Mouse (Mus musculus) monocyte, adult 5-6 weeks (primary cell): ENCODE results near the gene Mboat7. TPM values are rescaled to one million over a fixed set of nuclear protein-coding genes. Genes with fewer than 3 reads are reported as not detected.
"Not testable (repeated sequence)": the region's sequence is repeated elsewhere in the genome, so short reads cannot be mapped to it uniquely, and the experiment has no call there.

ENCODE experiments used
- ATAC-seq: fragments of 153-309, 156-312 bp; replicated peaks from 2 replicates; pipeline ENCODE4 v1.8.0; 2017; ENCODE audit warnings: mild to moderate bottlenecking; ENCODE audit not compliant: low TSS enrichment, insufficient number of reproducible peaks, severe bottlenecking, poor library complexity, low FRiP score
- total RNA-seq: library from RNA; stranded (forward); fragments of 200-1000, 200-491, 200-594 nt; gene quantifications from 3 replicates; pipeline ENCODE4 v1.2.3, GENCODE M21; 2017

Mboat7 gene
- total RNA-seq, 1 experiment from 2014 or later = 36.8 TPM

- not testable (repeated sequence) for ATAC-seq
Observed at GRCm38 (mm10) chr7:3694949-3695305, 1.6 kb upstream of the Mboat7 start.

DNA sequence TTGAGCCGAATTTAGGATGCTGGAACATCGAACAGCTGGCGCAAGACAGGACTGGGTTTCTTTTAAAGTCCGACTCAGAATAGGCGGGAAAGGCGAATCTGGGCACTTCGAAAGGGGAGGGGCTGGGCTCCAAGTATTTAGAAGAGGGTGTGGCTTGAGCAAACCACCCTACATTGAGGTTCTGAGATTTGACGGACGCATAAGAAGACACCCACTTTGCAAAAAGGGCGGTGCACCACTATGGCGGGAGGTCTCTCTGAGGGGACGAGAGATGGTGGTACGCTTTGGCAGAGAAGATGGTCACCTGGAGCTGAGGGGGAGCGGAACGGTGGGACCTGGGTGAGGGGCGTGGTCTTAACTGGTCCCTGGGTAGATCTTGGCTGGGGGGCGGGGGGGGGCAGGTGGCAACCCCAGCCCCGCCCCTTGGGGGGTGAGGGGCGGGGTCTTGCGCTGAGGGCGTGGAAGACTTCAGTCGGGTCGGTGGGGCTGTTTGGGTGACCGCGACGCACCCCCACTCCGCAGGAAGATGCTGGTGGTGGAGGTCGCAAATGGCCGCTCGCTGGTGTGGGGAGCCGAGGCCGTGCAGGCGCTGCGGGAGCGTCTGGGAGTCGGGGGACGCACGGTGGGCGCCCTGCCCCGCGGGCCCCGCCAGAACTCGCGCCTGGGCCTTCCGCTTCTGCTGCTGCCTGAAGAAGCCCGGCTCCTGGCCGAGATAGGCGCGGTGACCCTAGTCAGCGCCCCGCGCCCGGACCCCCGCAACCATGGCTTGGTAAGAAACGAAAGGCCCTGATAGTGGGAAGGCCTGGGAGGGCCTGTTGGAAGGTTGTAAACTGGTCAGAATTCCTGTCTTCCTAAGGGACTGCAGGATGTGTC lies 989 bp upstream of the Mboat7 start:
- peak; percentile 51 for ATAC-seq

DNA sequence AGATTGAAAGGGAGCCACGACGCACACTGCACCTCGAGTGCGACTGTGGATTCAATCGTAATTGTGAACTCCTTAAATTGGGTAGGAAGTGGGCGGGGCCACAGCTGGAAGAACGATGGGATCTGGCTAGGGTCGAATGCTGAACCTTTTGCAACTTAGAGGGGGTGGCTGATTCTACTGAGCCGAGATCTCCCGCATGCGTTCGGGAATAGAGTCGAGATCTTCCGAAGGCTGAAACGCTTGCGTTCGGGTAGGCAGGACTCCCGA lies 419 bp upstream of the Mboat7 start:
- no peak for ATAC-seq

DNA sequence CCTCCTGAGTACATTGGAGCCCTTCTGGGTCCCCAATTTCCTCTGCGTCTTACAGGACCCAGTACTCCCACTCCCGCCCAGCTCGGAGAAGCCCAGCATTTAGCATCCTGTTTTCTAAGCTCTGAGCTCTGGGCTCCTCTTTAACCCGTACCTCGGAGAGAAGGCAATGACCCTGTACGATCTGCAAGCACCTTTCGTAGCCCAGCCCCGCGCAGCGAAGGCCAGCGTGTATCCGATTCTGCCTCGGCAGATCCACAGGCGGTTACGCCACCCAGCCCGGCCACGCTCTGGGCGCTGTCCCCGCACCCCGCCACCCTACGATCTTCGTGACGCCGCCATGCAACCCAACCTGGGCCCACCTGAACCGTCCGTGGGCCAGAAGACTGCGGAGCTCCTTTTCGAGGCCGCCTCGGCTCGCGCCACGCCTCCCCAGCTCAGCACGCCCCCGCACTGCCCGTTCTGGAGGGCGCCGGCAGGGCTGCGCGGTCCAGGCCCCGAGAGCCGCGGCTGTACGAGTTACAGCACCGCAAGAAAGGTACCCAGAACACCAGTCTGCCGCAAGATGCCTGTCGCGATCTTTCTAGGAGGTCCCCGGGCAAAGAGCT lies 839 bp downstream of the Mboat7 start, which contains the start of gene Tsen34:
Gene Tsen34, plus strand, starts transcription at position 482 of the 605 bp plus-strand sequence.
- no peak for ATAC-seq

DNA sequence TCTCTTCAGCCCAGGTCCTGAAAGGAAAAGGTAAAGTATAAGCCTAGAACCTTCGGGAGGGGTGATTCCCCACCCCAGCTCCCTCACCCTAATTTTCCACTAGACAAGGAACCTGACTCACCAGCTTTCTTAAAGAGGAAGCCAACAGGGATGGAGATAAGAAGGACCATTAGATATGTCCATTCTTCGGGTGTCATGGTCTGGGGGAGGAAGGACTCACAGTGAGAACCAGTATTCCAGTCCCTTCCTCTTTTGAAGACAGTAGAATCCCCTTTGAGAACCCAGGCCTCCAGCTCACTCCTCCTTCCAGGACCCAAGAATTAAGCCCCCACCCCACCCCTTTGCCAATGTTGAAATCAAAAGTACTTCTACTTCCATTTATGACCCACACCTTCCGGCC lies 1.4 kb downstream of the Mboat7 start:
- no peak for ATAC-seq

DNA sequence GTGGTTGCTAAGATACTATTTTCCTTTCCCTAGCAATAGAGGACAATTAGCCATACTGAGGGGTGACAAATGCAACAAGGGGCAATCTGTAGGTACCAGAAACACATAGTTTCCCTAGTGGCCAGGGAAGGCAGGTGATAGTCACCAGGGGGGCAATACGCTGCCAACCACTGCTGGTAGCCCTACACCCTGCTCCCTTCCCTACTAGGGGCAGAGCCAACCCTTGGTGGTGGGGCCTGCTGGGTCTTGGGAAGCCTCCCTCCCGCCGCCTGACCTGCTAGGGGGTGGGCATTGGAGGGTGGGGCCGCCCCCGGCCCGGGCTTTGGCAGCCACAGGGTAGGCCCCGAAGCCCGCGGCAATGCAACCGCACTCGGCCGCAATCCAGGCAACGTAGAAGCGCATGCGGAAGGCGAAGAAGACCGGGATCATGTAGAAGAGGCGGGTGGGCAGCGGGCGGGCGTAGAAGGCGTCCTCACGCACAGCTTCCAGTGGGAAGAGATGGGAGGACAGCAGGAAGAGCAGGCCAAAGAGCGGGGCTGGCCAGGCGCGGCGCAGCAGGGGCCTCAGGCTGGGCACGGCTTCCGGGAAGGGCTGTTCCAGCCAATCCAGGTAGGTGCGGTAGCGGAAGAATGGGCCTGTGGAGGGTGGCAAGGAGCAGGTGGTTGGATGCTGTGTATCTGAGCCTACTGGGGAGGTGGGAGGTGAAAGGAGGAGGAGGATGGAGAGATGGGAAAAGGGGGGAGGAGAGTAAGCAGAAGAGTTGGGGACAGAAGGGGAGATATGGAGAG lies 7.7 kb downstream of the Mboat7 start:
- no peak for ATAC-seq

GRCm38 (mm10) chr7:3684698-3685097 lies 8.6 kb downstream of the Mboat7 start:
- ATAC-seq = no peak

GRCm38 (mm10) chr7:3683908-3684550 lies 9.3 kb downstream of the Mboat7 start:
- ATAC-seq = no peak

- ATAC-seq = no peak
Observed at GRCm38 (mm10) chr7:3677342-3677741, 16.0 kb downstream of the Mboat7 start, which contains the start of gene Tmc4. TSS of gene Tmc4 (minus strand) at chr7:3677553.

- no peak for ATAC-seq
Observed at GRCm38 (mm10) chr7:3676371-3676770, 17.0 kb downstream of the Mboat7 start.

DNA sequence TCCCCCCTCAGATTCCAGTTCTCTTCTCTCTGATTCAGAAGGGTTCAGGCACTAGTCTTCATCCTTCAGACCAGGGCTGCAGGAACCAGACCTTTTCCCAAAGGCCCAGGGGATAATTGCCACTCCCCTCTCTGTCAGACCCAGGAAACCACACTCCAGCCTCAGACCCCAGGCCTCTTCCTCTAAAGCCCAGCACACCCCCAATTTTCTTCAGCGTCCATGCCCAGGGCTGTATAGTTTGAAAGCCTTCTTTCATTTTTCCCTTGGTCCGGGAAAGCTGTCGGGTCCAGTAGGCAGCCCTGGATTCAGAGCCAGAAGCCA lies 18.1 kb downstream of the Mboat7 start:
- ATAC-seq = no peak

DNA sequence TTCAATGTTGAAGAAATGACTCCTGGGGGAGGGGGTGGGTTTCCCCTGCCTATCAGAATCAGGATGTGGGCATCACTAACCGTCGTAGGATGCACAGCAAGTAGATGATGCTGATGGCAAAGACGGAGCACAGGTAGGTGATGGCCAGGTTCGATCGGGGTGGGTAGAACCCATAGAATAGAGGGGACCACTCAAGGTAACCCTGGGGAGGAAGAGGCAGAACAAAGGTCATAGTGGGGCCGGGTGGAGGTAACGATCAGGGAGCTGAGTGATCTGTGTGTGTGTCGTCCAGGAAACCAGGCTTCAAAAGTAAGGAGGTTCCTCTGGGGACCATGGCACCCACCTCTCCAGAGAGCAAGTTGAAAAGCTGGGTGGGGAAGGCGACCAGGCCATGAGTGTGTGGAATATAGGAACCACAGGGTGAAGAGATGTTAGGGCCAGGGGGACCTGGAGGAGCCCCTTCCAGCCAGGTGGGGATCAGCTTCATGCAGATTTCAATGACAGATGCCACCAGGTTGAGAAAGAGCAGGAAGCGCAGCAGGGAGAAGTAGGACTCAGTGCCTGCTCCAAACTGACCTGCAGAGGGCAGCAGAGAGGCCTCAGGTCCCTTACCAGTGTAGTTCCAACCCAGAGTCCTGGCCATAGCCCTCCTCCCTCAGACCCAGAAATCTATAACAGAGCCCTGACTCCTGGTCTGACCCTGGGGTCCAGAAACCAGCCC lies 18.7 kb downstream of the Mboat7 start:
- ATAC-seq = peak; percentile 88

DNA sequence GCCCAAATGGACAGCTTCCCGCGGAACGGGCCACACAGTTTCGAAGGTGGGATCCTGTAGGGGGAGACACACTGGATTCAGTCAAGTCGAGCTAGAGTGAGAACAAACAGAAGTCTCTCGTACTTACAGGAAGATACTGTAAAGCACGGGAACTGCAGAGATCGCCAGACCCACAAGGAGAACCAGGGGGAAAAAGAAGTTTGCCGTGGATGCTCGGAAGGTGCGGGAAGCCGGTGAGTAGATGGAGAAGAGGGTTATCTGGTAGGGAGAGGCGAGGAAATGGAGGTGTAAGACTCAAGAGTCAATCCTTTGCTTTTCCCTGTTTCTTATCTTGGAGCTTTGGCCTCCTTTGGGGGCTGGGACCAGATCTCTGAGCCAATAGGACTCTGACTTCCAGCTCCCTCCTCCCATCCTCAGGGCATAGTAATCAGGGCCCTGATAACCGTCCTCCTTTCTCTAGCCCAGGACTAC lies 26.4 kb downstream of the Mboat7 start:
- ATAC-seq = no peak

DNA sequence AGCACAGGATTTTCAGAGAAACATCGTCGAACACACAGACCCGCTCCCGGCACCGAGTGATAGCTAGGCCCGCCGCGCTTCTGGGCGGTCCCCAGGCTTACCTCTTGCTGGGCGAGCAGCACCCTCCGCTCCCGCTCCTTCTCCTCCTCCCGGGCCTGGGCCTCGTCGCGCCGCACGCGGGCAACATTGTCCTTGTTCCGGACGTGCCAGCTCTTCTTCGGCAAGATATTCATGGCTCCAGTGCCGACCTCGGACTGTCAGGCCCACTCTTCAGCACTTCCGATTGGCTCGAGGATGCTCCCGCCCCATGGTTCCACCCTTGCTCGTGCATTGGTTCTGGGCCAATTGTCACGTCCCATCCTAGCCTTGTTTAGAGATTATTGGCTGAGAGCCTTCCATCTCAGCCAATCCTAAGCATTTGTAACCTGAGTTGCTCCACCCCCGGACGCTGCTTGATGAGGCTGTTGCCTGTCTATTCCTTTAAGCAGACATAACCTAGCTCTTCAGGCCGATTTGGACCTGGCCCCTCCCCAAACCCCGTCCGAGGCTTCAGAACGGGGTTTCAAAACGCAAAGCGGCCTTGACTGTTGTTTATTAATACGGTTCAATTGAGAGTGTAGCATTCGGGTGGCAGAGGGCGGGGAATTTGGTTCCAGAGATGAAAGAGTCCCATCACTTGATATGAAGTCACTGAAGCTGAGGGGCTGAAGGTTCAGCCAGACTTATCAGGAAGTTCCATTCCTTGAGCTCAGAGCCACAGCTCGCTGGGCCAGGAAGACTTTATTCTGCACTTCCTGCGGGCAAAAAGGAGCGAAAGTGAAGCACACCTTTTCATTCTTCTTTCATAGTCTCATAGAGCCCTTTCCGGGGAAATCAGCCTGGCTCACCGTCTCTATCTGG lies 27.9 kb downstream of the Mboat7 start, which contains the start of gene Leng1:
Gene Leng1, minus strand, starts transcription at position 626 of the 900 bp plus-strand sequence.
- peak; percentile 99 for ATAC-seq

- ATAC-seq = no peak
Observed at GRCm38 (mm10) chr7:3664524-3665214, 28.7 kb downstream of the Mboat7 start.

- no peak for ATAC-seq
Observed at GRCm38 (mm10) chr7:3658578-3658977, 34.7 kb downstream of the Mboat7 start.

DNA sequence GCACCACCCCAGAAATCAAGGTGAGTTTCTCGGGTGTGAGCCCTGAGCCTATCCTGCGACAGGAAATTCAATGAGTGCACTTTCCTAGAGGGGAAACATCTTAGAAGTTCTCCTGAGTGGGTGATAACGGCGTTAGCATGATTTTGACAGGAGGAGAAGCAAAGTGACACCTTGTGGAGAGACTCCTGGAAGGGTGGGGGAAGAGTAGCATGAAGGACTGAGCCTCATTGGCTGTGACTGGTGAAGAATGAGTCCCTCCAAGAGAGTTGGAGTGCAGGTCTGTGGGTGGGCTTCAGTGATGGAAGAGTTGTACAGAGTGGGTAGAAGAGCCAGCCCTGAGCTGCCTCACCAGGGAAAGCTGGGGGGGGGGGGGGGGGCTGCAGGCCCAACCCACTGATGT lies 36.4 kb downstream of the Mboat7 start:
- no peak for ATAC-seq
